Mouse (Mus musculus) ovary, postnatal 36 days (tissue): Measurements from ENCODE around the gene Nanos2.

Source experiments
- DNase-seq: peaks from one replicate; pipeline ENCODE4 v3.0.0; 2022; ENCODE audit warnings: low spot score, mixed read lengths

Nanos2 gene

DNA sequence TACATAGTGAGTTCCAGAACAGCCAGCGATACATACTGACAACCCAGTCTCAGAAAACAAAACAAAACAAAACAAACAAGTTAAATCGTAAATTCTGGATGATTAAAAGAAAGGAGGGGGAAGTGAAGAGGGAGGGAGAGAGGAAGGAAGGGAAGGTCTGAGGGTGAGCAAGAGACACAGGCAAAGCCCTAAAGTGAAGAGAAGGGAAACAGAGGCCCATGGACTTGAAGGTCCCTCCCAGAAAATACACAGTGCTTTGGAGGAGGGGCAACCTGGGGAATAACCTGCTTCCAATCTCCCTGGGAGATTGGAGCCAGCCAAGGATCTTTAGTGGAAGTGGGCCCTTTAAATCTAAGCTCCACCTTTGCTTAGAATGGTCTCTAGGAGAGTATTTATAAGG is at the start of gene Nanos2:
Gene Nanos2, plus strand, starts transcription at position 301 of the 400 bp plus-strand sequence.
- DNase-seq = no peak

DNA sequence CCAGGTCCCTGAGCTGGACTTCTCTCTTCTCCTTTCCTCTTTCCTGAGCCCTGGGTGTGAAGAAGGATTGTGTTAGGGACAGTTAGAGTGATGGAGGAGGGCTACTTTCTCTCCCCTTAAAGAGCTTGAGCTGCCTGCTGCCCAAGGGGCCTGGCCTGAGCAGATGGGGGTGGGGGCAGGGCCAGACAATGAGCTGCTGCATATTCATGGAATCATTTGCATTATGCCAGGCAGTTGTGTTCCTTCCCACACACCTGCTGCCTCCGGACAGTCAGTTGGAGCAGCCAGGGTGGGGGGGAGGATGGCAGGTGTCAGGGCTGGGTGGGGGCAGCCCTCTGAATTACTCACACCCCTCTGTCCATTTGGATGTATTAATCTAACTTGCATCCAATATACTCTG is 44.8 kb upstream of the Nanos2 start:
- no peak for DNase-seq

DNA sequence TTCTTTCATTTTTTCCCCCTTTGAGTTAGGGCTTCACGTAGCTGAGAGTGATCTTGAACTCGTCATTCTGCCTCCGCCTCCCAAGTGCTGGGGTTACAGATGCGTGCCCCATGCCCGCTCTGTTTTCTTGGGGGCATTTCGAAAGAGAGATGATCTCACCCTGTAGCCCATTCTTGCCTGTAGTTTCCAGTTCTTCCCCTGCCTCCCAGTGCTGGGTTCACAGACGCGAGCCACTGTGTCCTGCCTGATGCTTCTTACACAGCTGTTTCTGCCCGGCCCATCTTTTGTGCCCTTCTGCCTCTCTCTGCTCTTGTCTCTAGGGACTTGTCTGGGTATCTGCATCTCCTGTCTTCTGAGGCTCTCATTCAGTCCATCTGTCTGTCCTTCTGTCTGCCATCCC is 44.4 kb upstream of the Nanos2 start:
- DNase-seq = no peak

DNA sequence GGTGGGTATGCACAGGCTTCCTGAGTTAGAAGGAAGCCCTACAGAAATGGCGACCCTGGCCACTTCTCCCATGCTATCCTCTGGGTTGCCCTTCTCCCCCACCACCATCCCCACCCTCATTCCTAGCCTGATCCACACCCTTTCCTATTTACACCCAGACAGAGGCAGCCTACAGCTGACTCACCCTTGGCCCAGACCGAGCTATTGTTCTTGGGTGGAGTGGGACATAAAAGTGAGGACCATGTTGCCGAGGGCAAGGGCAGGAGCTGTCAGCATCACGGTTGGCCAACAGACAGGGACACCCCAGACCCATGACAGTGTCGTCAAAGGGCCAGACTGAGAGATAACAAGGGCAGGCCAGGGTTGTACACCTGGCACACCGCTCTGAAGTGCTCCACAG is 39.0 kb upstream of the Nanos2 start:
- DNase-seq = no peak

DNA sequence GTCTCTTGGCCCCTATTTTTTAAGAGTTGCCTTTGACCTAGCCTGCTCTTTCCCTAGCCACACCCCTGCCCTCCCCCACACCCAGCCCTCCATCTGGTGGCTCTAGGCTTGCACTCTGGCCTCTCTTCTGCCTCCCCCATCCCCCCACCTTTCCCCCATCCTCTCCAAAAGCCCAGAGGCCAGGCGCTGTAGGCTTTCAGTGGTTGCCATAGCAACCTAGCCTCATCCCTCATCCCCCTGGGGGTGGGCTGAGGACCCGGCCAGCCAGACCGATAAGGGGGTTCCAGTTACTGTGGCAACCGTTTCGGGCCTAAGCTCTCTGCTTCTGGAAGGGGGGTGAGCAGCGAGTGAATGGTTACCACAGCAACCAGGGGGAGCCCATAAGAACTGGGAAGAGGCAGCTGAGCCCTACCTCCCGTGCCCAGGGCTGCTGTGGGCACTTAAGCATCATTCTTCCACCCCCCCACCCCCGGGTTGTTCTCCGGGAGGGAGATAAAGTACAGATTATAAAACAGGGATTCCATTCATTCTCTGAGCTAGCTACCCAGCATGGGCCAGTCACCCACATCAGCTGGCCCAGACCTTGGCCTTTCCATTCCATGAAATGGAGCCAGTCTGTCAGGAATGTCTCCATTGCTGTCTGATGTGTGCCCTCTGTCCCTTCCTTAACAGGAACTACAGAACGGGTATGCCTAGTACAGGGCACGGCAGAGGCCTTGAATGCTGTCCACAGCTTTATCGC is 37.2 kb upstream of the Nanos2 start:
- DNase-seq = no peak

DNA sequence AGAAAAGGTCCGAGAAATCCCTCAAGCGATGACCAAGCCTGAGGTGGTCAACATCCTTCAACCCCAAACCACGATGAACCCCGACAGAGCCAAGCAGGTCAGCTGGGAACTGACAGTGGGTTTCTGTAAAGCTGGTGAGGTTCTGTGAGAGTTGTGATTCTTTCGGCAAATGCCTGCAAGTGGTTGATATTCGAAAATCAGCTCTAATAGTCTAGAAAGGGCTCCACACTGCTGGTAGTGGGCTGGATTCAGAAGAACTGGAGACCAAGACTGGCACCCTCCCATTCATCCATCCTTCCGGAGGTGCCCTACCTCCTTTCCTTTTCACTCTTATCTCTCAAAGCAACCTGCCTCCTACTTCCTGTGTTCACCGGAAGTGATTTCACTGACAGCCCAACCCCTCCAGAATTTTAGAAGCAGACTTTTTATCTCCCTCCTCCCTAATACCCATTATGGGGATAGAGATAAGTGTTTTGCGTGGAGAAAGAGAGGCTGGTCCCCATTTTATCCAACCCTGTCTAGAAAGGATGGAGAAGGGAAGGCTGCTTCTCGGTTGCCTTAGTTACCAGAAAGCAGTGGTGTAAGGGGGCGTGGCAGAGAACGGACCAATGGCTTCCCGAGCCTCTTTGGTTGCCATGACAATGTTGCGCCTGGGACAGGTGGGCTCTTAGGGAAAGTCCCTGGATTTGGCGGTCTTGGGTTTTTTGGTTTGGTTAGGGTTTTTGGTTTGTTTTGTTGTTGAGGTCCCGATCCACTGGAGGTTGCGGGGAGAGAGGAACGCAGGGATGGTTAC is 36.5 kb upstream of the Nanos2 start:
- DNase-seq = no peak

DNA sequence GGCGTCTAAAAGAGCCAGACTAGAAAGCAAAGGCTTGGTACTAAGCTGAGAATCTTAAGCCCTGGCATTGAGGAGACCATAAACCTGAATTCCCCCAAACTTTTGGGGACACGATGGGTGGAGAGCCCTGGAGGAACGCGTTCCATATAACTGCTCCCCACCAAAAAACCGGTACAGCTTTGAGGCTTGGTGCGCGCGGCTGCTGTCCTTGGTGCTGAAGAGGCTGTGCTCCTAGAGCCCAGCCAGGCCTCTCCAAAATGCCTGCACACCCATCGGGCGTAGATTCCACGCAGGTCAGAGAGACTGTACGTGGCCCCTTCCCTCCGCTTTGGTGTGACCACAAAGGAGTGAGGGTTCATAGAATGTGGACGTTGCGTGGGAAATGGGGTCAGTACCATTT is 35.8 kb upstream of the Nanos2 start:
- DNase-seq = peak; percentile 60

DNA sequence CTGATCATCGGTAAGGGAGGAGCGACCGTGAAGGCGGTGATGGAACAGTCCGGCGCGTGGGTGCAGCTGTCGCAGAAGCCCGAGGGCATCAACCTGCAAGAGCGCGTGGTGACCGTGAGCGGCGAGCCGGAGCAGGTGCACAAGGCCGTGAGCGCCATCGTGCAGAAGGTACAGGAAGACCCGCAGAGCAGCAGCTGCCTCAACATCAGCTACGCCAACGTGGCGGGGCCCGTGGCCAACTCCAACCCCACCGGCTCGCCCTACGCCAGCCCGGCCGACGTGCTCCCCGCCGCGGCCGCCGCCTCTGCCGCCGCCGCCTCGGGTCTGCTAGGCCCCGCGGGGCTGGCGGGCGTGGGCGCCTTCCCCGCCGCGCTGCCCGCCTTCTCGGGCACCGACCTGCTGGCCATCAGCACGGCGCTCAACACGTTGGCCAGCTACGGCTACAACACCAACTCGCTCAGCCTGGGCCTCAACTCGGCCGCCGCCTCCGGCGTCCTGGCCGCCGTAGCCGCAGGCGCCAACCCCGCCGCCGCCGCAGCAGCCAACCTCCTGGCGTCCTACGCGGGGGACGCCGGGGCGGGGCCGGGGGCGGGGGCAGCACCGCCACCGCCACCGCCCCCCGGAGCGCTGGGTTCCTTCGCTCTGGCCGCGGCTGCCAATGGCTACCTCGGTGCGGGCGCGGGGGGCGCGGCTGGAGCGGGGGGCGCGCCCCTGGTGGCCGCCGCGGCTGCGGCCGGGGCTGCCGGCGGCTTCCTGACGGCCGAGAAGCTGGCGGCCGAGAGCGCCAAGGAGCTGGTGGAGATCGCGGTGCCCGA is 29.4 kb upstream of the Nanos2 start:
- peak; percentile 77 for DNase-seq

DNA sequence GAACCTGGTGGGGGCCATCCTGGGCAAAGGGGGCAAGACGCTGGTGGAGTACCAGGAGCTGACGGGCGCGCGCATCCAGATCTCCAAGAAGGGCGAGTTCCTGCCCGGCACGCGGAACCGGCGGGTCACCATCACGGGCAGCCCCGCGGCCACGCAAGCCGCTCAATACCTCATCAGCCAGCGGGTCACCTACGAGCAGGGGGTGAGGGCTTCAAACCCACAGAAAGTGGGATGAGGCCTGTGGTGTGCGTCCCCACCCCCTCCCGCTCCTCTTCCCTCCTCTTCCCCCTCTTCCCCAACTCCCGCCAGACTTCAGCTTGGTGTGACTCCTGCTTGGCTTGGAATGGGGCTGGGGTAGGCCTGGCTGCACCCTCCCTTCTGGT is 28.8 kb upstream of the Nanos2 start:
- DNase-seq = no peak

DNA sequence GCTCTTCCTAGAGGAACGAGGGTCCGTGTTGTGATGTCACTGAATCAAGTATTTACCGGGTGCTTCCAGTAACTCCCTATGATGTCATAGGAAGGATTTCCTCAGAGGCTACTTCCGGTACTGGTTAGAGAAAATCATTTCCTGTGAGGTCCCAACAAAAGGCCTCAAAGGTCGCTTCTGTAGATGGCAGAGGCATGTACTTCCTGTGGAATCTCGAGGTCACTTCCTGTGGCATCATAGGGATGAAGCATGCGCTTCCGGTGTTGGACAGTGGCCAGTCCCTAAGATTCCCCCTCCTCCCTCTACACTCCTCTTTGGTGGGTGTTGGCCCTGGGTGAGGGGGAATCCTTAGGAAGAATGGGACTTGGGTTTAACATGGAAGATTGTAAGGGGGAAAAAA is 27.8 kb upstream of the Nanos2 start:
- no peak for DNase-seq

DNA sequence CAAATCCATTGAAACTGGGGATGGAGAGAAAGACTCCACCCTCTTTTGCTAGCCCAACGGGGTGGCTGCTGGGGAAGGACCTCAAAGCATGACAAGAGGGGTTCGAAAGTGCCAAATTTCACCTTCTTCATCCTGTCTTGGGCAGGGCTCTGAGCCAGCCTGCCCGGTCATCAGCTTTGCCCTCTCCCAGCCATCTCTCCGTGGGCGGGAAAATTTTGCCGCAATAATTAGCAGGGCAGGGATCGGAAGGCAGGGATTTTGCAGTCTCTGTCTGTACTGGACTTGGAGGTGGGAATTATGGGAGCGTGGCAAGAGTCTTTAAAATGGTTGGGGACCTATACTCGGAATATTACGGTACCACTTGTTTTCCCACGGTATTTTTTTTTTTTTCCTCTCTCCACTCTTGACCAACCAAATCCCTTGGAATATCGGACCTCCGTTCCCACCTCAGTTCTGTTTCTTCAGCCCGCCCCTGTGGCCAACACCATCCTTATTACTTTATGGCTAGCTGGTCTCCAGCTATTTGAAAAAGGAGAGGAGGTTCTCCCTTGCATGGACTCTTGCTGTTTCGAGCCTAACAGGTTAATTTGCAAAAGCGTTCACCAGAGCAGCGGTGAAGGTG is 24.9 kb upstream of the Nanos2 start:
- no peak for DNase-seq

DNA sequence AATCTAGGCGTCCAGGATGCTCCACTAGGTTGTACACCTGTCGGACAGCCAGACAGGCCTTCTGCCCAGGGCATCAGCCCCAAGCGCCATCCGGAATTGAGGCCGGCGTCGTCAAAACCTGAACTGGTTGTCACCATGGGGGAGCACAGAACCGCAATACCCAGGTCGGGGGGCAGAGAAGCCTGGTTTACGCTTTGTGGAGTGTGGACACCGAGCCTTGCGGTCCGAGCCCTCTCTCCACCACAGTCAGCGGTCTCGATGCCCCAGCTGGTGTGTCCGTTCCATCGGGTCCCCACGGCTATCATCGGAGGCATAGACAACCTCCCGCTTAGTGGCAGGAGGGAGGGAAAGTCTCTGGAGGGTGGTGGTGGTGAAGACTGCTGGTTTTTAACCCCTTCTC is 24.4 kb upstream of the Nanos2 start:
- DNase-seq = no peak

DNA sequence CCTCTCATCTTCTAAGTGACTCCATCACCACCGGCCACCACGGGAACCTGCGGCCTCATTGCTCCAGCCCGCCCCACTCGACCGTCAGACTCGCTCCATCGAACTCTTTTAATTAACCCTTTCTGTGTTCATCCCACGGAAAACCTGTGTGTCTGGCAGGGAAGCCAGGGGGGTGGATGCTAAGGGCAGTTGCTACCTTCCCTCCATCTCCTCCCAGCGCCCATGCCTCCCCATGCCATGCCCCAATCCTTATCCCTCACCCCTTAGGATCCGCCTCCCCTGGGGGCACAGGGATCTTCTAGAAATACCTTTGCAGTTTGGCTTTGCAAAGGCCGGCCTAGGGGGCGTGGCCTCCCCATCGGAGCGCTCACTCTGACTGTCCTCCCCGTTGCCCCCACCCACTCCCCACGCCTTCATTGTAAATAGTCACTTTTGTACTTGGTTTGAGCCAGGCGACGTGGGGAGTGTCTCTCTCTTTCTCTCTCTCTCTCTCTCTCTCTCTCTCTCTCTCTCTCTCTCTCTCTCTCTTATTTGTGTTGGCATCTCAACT is 23.8 kb upstream of the Nanos2 start:
- no peak for DNase-seq

DNA sequence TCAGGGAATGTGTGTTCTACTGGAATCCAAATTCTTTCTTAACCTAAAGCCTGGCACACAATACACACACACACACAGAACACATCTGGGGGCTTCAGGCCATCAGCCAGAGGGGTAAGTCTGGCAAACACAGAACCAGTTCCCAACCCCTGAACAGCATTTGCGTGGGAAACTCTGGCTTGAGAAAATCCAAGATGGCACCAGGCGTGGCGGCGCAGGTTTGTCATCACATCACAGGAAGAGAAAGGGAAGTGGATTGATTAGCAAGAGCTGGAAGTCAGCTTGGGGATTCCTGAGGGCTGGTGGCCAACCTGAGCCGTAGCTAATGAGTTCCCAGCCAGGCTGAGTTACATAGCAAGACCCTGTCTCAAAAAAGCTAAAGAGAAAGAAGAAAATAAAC is 21.9 kb upstream of the Nanos2 start:
- DNase-seq = no peak

DNA sequence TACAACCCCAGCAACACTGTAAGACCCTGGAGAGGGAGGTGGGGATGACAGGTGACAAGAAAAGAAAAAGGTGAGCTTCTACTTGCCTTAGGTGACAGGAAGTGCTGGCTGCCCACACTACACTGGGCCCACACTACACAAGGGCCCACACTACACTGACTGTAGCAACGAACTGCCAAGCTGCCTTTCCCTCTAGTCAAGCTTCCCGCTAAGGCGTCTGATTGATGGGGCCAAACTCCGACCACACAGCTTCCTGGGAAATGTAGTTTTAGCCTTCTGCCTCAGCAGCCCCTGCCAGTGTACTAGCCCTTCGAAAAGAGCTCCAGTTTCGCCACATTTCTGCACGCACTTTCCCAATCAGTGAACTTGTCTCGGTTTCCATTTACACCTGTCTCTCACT is 19.6 kb upstream of the Nanos2 start:
- DNase-seq = no peak

DNA sequence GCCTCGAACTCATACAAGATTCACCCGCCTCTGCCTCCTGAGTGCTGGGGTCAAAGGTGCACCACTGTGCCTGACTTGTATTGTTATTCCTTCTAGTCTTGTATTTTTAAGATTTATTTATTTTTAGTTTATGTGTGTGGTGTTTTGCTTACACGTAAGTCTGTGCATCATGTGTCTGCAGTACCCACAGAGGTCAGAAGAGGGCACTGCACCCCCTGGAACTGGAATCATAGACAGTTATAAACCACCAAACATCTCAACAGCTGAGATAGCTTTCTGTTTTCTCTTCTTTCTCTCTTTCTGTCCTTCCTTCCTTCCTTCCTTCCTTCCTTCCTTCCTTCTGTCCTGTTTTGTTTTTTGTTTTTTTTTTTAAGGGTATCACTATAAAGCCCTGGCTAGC is 16.2 kb upstream of the Nanos2 start:
- DNase-seq = no peak

DNA sequence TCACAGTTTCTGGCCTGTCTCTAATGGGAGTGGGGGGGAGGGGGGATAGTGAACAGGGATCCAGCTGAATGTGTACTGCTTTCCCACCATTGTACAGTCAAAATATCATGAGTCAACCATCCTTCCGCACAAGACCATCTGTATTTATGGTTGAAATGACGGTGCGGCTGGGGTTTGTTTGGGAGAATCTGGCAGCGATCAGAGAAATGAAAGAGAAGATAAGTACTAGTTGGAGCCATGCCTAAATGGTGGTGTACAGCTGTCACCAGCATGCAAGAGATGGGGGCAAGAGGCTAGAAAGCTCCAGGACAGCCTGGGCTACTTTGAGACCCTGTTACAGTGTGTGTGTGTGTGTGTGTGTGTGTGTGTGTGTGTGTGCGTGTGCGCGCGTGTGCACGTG is 8.8 kb upstream of the Nanos2 start:
- DNase-seq = no peak

DNA sequence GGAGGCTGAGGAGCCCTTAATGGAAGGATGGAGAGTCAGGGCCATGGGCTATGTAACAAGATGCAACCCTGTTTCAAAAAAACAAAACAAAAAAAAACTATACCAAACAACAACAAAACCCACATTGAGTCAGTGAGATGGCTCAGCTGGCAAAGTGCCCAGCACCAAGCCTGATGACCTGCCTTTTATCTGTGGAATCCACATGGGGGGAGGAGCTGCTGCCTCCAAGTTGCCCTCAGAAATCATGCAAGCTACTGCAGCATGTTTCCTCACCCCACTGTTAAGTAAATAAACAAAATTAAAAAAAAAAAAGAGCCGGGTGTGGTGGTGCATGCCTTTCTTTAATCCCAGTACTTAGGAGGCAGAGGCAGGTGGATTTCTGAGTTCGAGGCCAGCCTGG is 697 bp upstream of the Nanos2 start:
- DNase-seq = no peak

DNA sequence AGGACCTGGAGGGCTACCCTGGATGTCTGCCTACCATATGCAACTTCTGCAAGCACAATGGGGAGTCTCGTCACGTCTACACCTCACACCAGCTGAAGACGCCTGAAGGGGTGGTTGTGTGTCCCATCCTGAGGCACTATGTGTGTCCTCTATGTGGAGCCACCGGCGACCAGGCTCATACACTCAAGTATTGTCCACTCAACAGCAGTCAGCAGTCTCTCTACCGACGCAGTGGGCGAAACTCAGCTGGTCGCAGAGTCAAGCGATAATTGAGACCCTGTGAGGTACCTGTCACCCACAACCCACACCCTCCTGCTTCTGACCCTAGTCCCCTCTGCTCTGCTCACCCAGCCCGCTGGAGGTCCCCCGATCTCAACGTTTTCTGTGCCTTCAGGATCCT is 547 bp downstream of the Nanos2 start:
- DNase-seq = no peak

DNA sequence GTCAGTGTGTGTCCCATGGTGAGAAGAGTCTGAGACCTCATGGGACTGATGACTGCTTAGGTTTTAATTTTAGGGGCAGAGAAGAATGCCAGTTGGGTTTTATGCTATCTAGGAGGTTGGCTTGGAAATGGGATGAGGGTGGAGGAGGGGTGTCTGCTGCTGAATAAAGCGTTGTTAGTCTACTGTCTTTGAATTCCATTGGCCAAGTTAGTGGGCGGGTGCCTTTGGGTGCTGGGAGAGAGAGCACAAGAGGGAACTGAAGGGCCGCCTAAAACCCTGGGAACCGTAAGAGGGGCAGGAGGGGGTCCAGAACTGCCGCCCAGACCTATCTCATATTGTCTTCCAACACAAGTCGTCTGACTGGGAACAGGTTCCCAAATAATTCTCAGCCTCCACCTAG is 1.6 kb downstream of the Nanos2 start:
- no peak for DNase-seq

DNA sequence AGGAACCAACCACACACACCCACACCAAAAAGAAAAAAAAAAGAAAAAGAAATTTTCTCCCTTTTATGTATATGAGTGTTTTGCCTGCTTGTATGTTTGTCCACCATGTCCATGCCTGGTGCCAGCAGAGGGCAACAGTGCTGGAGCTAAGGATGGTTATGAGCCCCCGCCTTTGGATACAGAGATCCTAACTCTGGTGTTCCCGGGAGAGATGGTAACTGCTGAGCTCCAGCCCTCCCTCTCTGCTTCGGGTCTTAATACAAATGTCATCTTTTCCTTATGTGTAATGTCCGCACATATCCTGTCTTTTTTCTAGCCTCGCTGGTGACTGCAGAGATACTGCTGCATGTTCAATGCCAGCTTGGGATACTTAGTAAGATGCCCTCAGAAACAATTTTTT is 2.8 kb downstream of the Nanos2 start:
- DNase-seq = no peak

DNA sequence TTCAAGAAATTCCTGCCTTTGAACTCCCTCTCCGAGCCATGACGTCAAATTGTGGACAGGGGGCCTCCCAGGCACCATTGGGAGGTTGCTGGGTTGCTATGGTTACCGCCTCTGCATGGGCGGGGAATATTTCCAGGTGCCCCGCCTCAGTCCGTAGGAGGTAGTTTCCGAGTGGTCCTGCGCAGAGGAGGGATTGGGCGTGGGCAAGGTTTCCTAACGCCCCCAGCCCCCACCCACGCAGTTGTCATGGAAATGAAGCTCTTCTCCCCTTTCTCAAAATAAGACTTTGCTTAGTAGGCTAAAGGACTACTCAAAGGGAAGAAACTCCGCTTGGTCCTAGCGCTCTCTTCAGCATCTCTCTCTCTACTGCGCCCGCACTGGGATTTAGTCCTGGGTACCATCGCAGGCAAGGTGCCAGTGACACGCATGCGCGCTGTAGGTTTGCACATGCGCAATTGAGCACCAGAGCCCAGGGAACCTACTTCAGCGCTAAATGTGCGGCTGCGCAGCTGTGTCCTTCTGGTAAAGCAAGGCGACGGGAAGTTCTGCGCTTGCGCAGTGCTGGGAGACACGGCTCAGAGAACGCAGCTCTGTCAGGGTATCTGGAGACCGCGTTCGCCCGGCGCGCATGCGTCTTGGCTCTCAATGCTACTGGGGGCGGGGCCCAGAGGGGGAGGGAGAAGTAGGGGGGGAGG is 3.5 kb downstream of the Nanos2 start, which contains the start of gene Mypop:
Gene Mypop, plus strand, starts transcription at position 645 of the 695 bp plus-strand sequence.
- DNase-seq = peak; percentile 99
